Mouse (Mus musculus): Measurements from ENCODE around the gene Anapc11. TPM values are rescaled to one million over a fixed set of nuclear protein-coding genes. Genes with fewer than 3 reads are reported as not detected.

Gene Anapc11
- total RNA-seq, 2 experiments from 2014 or later, result 87.2 to 109 TPM

GRCm38 (mm10) chr11:120603545-120603944, 5.3 kb downstream of the Anapc11 start:
- no peak for DNase-seq (ENCODE audit: extremely low spot score in 1 of 2, low spot score in 1 of 2)

- DNase-seq (ENCODE audit: extremely low spot score in 1 of 2, low spot score in 1 of 2), result no peak
Measured at GRCm38 (mm10) chr11:120605667-120606066, 7.4 kb downstream of the Anapc11 start.

GRCm38 (mm10) chr11:120606764-120607163, 8.5 kb downstream of the Anapc11 start:
- DNase-seq (ENCODE audit: extremely low spot score in 1 of 2, low spot score in 1 of 2), result no peak

GRCm38 (mm10) chr11:120608241-120609034, 10.2 kb downstream of the Anapc11 start, which contains the start of gene Npb:
Npb (plus strand) TSS chr11:120608477.
- DNase-seq (ENCODE audit: extremely low spot score in 1 of 2, low spot score in 1 of 2), result no peak

- DNase-seq (ENCODE audit: extremely low spot score in 1 of 2, low spot score in 1 of 2), result no peak
Measured at GRCm38 (mm10) chr11:120609250-120609649, 11.0 kb downstream of the Anapc11 start.

- DNase-seq (ENCODE audit: extremely low spot score in 1 of 2, low spot score in 1 of 2), result no peak
Measured at GRCm38 (mm10) chr11:120610477-120611046, 12.3 kb downstream of the Anapc11 start.

- DNase-seq (ENCODE audit: extremely low spot score in 1 of 2, low spot score in 1 of 2), result peak; percentile 44 to 72
Measured at GRCm38 (mm10) chr11:120612763-120613162, 14.5 kb downstream of the Anapc11 start.

GRCm38 (mm10) chr11:120613481-120613972, 15.3 kb downstream of the Anapc11 start:
- DNase-seq (ENCODE audit: extremely low spot score in 1 of 2, low spot score in 1 of 2), result no peak

GRCm38 (mm10) chr11:120613976-120614375, 15.8 kb downstream of the Anapc11 start:
- no peak for DNase-seq (ENCODE audit: extremely low spot score in 1 of 2, low spot score in 1 of 2)

- DNase-seq (ENCODE audit: extremely low spot score in 1 of 2, low spot score in 1 of 2), result no peak
Measured at GRCm38 (mm10) chr11:120615167-120615566, 16.9 kb downstream of the Anapc11 start.

GRCm38 (mm10) chr11:120615606-120616203, 17.5 kb downstream of the Anapc11 start:
- no peak for DNase-seq (ENCODE audit: extremely low spot score in 1 of 2, low spot score in 1 of 2)

GRCm38 (mm10) chr11:120616617-120617294, 18.5 kb downstream of the Anapc11 start:
- DNase-seq (ENCODE audit: extremely low spot score in 1 of 2, low spot score in 1 of 2), result no peak

- DNase-seq (ENCODE audit: extremely low spot score in 1 of 2, low spot score in 1 of 2), result peak; percentile 80 to 83
Measured at GRCm38 (mm10) chr11:120617519-120618112, 19.4 kb downstream of the Anapc11 start, which contains the start of gene Pcyt2. Pcyt2 (minus strand) TSS chr11:120617936.

GRCm38 (mm10) chr11:120618619-120619535, 20.7 kb downstream of the Anapc11 start:
- no peak for DNase-seq (ENCODE audit: extremely low spot score in 1 of 2, low spot score in 1 of 2)

- no peak for DNase-seq (ENCODE audit: extremely low spot score in 1 of 2, low spot score in 1 of 2)
Measured at GRCm38 (mm10) chr11:120620195-120620594, 22.0 kb downstream of the Anapc11 start.

- DNase-seq (ENCODE audit: extremely low spot score in 1 of 2, low spot score in 1 of 2), result no peak
Measured at GRCm38 (mm10) chr11:120622805-120623204, 24.6 kb downstream of the Anapc11 start.

- peak; percentile 40 to 71 for DNase-seq (ENCODE audit: extremely low spot score in 1 of 2, low spot score in 1 of 2)
Measured at GRCm38 (mm10) chr11:120623961-120624679, 25.9 kb downstream of the Anapc11 start.

GRCm38 (mm10) chr11:120624680-120625111, 26.5 kb downstream of the Anapc11 start:
- DNase-seq (ENCODE audit: extremely low spot score in 1 of 2, low spot score in 1 of 2), result peak; percentile 70 to 76

All from layer of hippocampus, postnatal 25 days (tissue).